Mouse (Mus musculus): ENCODE data around the gene Ulk4.

Ulk4 gene

DNA sequence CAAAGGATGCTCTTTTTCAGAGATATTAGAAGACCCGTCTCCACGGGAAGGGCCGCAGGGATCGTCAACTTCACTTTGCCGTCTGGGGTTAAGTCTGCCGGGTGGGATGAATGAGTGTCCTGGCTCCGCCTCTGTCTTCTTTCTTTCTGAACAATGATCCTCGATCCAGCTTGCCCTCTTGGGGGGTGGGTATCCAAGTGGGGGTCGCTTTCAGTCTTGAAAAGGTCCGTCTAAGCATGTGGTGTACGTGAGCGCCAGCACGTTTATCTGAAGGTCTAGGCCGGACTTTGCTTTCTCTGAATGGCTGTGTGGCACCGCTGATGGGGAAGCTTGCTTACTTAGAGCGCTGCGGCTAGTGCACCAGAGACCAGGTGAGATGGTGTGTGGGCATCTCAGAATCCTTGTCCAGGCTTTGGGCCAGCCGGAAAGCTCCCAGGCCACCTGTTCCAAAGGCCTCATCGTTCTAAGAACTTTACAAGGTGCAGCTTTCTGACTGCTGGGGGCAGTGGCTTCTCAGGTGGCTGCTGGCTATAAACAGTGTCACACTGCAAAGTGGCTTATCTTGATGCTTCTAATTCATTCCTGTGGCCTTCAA, 23.1 kb upstream of the Ulk4 start:
- DNase-seq = no peak

DNA sequence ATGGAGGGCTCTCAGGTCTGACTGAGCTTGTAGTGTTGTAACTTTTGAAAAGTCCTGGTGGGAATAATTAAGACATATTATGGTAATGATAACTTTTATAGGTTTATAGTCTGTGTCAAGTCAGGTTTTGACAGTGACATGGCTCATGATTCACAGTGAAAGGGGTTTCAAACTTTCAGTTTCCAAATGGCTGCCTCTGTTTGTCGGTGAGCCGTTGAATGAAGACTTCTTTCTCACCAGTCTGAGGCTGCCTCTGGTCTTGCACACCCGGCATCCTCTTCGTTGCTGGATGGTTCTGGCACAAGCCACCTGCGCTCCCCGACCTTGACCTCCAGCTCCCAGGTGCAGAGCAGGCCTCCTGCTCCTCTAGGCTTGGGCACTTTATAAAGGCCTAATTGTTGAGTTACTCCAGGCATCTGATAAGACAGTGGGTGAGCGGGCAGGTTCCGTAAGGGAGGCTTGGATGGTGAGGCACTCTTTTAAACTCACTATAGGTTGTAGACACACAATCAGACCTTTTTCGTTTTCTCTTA, 22.3 kb upstream of the Ulk4 start:
- no peak for DNase-seq

DNA sequence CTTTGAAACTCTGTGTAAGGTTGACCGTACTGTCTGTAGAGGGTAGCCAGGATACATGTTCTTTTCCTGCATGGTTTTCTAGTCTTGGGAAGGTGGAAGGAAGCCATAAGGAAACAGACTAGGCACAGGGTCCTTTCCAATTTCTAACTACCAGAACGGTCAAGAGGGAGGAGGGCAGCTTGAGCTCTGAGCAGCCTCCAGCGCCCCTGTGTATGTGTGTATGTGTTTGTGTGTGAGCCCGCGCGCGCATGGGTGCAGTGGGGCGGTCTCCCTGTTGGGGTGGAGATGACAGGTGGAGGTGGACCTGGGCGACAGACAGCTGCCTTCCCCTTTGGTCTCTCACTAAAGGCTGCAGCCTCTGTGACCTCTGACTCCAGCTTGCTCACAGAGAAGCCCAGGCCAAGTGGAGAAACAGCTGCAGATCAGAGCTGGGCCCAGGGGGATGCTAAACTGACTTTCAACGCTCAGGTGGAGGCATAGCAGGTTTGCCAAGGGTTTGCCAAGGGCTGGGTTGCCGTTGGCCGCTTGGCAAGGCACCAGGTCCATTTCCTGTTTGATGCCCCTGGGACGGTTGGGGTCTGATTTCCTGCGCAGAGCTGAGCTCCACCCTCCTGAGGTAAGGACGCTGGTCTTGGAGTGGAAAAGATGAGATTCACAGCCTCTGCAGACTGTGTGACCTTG, 21.6 kb upstream of the Ulk4 start:
- DNase-seq = peak; percentile 39

- DNase-seq = no peak
Observed at GRCm38 (mm10) chr9:121298065-121298398, 21.0 kb upstream of the Ulk4 start.

DNA sequence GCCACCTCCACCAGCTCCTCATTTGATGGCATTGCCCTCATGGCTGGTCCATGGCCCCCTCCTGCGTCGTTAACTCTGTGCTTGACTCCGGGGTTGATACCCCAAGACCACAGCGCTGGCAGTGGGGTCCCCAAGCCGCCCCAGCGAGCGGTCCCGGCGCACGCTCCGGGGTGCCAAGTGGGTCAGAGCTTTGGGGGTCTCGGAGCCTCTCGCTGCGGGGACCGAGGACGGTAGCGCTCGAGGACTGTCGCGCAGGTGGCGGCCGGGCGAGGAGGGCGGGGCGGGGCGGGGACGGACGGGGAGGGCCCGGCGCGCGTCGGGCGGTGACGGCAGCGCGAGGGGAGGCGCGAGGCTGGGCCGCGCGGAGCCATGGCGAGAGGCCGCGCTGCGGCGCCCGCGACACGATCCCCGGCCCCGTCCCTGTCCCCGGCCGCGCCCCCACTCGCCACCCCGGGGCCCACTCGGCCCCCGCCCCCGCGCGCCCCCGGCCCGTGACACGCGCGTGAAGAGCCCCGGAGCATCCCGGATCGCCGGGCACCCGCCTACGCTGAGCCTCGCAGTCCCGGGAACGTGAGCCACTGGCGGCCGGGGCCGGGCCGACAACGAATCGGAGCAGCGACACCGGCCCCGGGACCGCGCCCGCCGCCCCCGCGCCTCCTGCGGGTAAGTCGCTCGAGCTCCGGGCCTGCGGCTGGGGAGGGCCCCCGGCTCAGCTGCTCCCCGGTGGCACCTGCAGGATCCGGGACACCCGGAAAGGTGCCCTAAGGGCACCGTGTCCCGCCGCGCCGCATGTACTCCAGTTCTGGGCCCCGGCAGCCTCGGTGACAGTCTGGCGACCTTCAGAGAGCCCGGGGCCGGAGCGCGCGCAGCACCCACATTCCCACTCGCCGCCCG, 20.4 kb upstream of the Ulk4 start, which contains the start of gene Trak1:
Gene Trak1 (plus strand): TSS at position 332 of the 894 bp plus-strand sequence.
- DNase-seq = peak; percentile 68

DNA sequence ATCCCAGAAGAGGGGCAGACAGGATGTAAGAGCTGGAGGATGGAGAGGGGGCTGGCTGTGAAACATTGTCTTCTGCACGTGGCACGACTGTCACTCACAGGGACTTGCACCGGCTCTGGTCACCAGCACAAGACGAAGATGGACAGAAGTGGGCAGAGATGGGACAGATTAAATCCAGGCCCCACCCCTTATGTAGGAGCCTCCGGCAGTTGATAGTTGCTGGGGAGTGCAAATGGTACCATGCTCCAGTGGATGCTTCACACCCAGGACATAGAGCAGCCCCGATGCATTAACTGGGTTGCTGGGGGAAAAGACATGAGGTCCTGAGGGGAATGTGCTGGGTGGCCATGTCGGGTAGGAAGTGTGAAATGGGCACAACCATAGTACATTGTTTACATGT, 18.2 kb upstream of the Ulk4 start:
- DNase-seq = no peak

- no peak for DNase-seq
Observed at GRCm38 (mm10) chr9:121293187-121293586, 16.2 kb upstream of the Ulk4 start.

DNA sequence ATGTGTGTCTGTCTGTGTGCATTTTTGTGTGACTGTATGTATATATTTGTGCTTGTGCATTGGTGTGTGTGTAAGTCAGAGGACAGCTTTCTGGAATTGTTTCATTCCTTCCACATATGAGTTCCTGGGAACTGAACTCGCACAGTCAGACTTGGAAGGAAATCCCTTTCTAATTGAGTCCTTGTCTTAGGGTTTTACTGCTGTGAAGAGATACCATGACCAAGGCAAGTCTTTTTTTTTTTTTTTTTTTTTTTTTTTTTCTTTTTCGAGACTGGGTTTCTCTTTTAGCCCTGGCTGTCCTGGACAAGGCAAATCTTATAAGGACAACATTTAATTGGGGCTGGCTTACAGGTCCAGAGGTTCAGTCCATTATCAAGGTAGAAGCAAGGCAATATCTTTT, 14.3 kb upstream of the Ulk4 start:
- no peak for DNase-seq

DNA sequence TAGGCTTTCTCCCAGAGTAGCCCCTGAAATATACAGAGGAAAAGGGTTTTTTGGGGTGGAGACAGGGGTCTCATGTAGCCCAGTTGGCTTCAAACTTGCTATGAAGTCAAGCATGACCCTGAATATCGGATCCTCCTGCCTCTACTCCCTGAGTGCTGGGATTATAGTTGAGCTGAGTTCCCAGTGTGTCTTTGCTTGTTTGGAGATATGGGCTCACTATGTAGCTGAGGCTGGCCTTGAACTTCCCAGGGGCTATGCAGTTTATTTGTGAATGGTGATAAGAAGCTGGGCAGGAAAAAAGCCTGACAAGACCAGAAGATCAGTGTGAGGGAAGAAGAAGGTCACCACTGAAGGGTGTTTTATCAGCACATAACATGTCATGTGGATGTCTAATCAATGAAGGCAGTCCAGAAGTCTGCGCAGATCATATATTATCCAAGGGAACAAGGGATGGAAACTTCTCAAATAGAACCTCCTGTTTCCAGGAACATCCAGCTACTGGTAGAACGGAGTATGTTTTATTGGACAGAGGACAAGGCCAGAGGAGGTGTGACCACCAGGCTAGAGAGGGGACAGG, 9.4 kb upstream of the Ulk4 start:
- no peak for DNase-seq

- no peak for DNase-seq
Observed at GRCm38 (mm10) chr9:121285341-121286324, 8.6 kb upstream of the Ulk4 start.

DNA sequence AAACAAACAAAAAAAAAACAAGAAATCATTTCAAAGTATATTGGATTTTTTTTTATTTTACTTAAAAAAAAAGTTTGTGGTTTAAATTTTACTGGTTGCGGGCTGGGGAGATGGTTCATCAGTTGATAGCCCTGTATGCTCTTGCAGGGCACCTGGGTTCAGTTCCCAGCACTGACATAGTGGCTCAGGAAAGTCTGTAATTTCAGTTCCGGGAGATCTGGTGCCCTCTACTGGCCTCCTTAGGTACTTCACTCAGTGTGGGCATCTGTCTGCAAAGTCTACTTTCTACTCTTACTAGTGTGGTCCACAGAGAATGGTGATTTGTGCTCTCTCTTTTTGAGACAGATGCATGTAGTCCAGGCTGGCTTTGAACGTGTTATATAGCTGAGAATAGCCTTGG, 7.4 kb upstream of the Ulk4 start:
- DNase-seq = no peak

DNA sequence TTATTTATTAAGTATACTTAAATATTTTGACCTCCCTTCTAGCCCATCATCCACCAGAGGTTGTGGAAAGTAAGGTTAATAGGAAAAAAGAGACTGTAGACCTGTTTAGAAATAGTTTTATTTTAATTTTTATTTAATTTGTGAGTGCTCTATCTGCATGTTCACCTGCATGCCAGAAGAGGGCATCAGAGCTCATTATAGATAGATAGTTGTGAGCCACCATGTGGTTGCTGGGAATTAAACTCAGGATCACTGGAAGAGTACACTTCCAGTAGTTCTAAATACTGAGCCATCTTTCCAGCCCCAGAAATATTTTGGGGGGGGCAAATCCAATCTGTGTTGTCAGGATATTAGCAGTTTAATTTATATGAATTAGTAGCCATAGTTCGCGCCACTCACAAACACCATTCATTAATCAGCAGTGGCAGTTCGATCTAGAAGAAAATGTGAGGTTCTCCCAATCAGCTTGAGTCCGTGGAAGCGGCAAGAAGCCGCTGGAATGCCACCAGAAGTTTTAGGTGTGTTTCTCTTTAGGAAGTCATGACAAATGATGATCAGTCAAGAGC, 6.7 kb upstream of the Ulk4 start:
- DNase-seq = no peak

GRCm38 (mm10) chr9:121281891-121282290, 4.9 kb upstream of the Ulk4 start:
- no peak for DNase-seq

DNA sequence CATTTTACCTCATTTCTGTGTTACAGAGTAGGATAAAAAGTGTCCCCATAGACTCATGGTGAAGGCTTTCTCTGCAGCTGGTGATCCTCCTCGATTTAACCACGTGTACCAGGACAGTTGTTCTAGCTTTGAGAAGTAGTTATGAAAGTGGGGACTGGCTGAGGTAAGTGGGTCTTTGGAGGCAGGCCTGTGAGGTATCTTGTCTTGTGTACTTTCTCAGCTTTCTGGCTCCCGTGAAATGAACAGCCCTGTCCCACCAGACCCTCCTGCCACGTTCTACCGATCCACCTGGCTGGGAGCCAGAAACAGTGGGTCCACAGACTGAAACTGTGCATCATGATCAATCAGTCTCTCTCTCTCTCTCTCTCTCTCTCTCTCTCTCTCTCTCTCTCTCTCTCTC, 2.2 kb upstream of the Ulk4 start:
- no peak for DNase-seq

DNA sequence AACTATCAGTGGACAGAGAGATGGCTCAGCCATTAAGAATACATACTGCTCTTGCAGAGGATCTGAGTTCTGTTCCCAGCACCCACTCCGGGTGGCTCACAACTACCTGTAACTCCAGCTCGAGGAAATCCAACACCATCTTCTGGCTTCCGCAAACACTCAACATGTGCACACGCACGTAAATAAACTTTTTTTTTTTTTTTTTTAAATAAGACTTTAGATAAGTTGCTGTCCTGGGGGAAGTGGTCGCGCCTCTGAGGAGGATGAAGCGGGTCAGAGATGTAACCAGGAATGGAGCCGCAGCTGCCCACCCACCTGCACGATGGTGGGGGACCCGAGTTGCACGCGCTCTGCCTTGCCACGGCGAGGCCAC, 266 bp downstream of the Ulk4 start:
- no peak for DNase-seq

- no peak for DNase-seq
Observed at GRCm38 (mm10) chr9:121271561-121271960, 5.4 kb downstream of the Ulk4 start.

DNA sequence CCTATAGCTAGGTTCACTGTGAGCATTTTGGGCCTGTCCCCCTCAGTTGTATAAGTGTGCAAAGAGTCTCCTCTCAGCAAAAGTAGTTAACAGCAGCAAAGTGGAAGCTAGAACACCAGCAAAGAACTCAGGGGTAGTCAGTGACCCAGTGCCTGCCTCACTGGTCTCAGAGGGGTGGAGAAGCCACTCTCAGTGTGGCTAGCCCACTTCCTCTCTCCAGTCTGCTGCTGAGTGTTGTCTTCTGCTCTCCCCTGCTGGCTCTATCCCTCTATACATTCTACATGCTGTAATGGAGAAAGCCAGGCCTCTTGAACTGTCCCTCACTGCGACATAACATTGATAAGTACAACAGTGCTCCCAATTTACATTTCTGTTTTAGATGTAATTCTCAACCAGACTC, 5.8 kb downstream of the Ulk4 start:
- DNase-seq = no peak

DNA sequence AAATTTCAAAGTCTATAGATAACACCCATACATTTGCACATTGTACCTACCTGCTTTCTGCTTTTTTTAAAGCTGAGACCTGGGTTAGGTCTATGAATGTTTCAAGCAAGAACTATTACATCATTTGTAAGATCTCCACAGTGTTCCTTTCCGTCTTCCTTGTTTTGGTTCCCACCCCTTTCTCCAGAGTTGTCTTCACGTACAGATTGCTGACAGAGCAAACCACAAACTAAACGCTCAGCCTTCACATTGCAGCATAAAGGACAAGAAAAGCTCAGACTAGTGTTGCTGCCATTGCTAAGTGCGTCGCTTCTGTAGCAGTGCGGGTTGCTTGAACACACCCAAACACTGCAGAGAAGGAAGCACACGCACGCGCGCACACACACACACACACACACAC, 11.7 kb downstream of the Ulk4 start:
- DNase-seq = no peak

GRCm38 (mm10) chr9:121257106-121257505, 19.9 kb downstream of the Ulk4 start:
- DNase-seq = no peak

GRCm38 (mm10) chr9:121254761-121255160, 22.2 kb downstream of the Ulk4 start:
- no peak for DNase-seq

GRCm38 (mm10) chr9:121253983-121254382, 23.0 kb downstream of the Ulk4 start:
- no peak for DNase-seq

DNA sequence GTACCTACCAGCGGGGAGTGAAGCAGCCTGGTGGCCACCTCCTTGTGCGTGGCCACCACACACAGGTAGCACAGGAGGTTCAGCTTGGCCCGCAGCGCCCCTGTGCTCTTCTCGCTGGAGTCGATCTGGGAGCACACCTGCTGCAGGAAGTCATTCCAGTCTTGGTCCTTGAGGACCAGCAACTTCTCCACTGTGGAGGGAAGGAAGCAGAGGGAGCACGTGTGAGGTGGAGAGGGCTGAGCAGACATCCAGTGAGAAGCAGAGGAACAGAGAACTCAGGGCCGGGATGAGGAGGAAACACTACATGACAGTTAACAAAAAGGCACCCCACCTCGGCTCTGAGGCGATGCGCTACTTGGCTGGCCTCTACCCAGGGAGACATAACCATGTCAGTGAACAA, 26.1 kb downstream of the Ulk4 start:
- DNase-seq = no peak

All from cerebellum, adult 8-10 months (tissue).